Mouse (Mus musculus): ENCODE results near the gene Nme7. TPM values are rescaled to one million over a fixed set of nuclear protein-coding genes. Genes with fewer than 3 reads are reported as not detected.

Nme7 gene
- polyA plus RNA-seq, 1 experiment from 2014 or later = 43.7 TPM

DNA sequence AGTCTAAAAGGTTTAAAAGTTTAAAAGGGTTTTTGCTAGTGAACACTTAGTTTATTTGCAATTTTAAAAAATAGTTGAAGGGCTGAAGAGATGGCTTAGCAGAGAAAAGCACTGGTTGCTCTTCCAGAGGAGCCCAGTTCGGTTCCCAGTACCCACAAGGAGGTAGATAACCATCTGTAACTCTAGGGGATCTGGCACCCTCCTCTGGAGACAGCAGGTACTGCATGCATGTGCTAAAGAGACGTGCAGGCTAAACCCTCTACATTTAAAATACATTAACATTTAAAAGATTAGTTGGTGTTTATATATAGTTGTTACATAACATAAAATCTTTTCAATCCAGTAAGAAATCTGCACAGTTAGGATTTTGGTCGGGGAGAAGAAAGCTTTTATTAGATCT is 38.2 kb downstream of the Nme7 start:
- ATAC-seq (ENCODE audit: insufficient number of reproducible peaks, low FRiP score, low TSS enrichment, low read depth) = no peak

DNA sequence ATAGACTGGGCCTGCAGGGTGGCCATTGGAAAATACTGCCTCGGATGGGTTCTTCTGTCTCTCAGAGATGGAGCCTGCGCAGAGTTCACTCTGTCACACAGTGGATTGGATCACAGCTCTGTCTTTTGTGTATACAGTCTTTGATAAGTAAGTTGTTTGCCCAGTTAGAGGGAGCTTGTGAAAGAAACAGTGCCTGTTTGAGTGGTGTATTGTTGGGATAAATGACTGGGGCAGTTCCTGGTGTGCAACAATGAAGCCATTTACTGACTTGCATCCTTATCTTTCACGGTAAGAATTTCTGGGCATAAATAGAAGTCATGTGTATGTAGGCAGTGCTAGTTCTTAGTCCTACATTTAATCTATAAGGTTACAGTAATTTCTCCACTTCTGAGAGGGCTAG is 49.5 kb downstream of the Nme7 start:
- no peak for ATAC-seq (ENCODE audit: insufficient number of reproducible peaks, low FRiP score, low TSS enrichment, low read depth)

More for the DNA sequence above, 38.2 kb downstream of the Nme7 start:
- H3K9me3 ChIP-seq (replicated peaks) = no peaks in the 10 kb centered on the region
- H3K4me2 ChIP-seq (replicated peaks) = no peak overlapping the region
- H3K4me3 ChIP-seq (replicated peaks) = no peak overlapping the region
- WGBS = 82% methylated on average over 3 of the region's 3 CpGs
- H3K9ac ChIP-seq = no peak overlapping the region
- no peaks in the 10 kb centered on the region for H3K27me3 ChIP-seq
- H3K4me1 ChIP-seq = no peaks in the 10 kb centered on the region
- H3K27ac ChIP-seq (replicated peaks) = no peak overlapping the region
- peaks cover 17% of the 10 kb centered on the region for H3K36me3 ChIP-seq

DNA sequence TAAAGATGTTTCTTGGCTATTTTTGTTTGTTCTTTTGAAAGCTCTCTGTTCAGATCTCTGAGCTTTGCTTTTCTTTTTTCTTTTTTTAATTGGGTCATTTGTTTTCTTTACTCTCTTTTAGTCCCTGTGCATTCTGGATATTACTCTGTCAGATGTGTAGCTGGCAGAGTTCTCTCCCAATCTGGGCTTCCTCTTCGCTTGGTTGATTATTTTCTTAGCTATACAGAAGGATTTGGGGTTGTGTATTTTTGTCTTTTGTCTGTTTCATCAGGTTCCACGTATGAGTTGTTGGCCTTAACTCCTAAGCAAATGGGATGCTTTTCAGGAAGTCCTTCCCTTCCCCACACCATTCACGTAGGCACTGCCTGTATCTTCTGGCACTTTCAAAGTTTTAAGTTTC is 54.1 kb downstream of the Nme7 start:
- no peak overlapping the region for H3K4me3 ChIP-seq (replicated peaks)
- no peaks in the 10 kb centered on the region for H3K9me3 ChIP-seq (replicated peaks)
- H3K4me1 ChIP-seq = no peaks in the 10 kb centered on the region
- H3K27me3 ChIP-seq = no peaks in the 10 kb centered on the region
- no peaks in the 10 kb centered on the region for H3K36me3 ChIP-seq
- H3K4me2 ChIP-seq (replicated peaks) = no peak overlapping the region
- ATAC-seq (ENCODE audit: insufficient number of reproducible peaks, low FRiP score, low TSS enrichment, low read depth) = no peak
- H3K27ac ChIP-seq (replicated peaks) = no peak overlapping the region
- 56% methylated on average over 3 of the region's 3 CpGs for WGBS
- no peak overlapping the region for H3K9ac ChIP-seq

More for the DNA sequence above, 49.5 kb downstream of the Nme7 start:
- Histone ChIP-seq H3K36me3 (0 out of 2 replicates have a peak, but pooled peaks cover 5% of the 10 kb centered on the region), H3K4me2 (replicated peaks) (no peak overlapping the region), H3K9ac (no peak overlapping the region), H3K4me1 (no peaks in the 10 kb centered on the region), H3K9me3 (replicated peaks) (no peaks in the 10 kb centered on the region), H3K4me3 (replicated peaks) (no peak overlapping the region), H3K27ac (replicated peaks) (no peak overlapping the region), H3K27me3 (no peaks in the 10 kb centered on the region)
- WGBS = 51% methylated on average over 3 of the region's 3 CpGs

DNA sequence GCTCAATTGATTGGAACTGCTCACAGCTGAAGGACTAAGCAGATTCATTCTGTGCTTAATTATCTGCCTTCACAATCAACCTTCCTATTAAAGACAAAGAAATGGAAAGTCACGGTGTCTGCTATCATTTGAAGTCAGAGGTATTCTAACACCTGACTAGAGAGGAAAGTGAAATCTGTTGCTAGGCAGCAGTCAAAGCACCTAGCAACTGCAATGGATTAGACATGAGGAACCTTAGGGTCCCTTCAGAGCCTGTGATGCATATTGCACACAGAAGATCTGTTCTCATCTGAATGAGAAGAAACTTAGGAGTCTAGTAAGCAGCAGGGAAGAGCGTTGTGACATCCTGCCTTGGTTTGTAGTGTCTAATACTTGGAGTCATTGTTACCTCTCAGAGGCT is 58.1 kb downstream of the Nme7 start:
- Histone ChIP-seq H3K36me3 (no peaks in the 10 kb centered on the region), H3K4me3 (replicated peaks) (no peak overlapping the region)
- 83% methylated on average over 2 of the region's 2 CpGs for WGBS

DNA sequence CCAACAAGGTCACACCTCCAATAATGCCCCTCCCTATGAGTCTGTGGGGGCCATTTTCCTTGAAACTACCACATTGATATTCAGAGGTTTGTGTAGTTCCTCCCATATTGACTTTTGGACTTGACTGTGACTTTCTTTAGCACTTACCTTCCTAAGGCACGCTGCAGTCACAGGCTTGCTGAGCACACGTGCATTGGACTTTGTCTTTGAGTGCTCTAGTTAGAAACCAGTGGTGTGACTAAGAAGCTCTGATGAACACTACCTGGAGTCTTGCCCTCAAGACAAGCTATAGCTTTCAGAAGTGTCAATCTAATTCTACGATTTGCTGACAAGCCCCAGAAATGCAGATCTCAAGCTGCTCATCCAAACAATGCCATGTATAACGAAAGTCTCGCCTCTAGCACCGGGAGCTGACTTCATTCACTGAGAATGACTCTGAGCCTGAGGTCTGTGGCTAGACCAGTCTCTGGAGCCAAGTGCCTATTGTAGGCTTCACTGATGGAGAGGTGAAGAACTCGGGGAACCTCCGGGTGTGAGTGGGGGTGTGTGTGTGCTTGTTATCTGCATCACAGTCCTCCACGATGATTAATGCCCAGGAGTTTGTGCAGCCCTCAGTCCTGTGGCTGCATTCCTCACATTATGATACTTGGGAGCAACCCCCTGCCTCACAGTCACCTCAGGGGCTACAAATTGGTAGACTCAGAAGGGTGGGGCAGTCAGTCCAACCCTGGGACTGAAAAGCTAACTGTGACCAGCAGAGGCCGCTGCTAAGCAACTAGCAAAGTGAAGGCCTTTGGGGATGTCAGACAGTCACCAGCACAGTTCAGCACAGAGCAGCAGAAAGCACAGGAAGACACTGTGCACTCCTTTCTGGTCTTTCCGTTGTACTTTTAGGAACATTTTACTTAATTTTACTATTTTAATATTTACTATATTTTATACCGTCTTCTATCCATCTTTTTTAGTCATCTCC is 62.5 kb downstream of the Nme7 start:
- Histone ChIP-seq H3K27ac (replicated peaks) (no peak overlapping the region), H3K4me1 (no peaks in the 10 kb centered on the region), H3K27me3 (no peaks in the 10 kb centered on the region), H3K9ac (no peak overlapping the region), H3K4me3 (replicated peaks) (no peak overlapping the region), H3K36me3 (no peaks in the 10 kb centered on the region), H3K9me3 (replicated peaks) (no peaks in the 10 kb centered on the region), H3K4me2 (replicated peaks) (no peak overlapping the region)
- ATAC-seq (ENCODE audit: insufficient number of reproducible peaks, low FRiP score, low TSS enrichment, low read depth) = peak; percentile 77; the same call in 1 of the 2 replicates
- WGBS = 75% methylated on average over 12 of the region's 12 CpGs

More for the DNA sequence above, 58.1 kb downstream of the Nme7 start:
- Histone ChIP-seq H3K9ac (no peak overlapping the region), H3K4me1 (no peaks in the 10 kb centered on the region), H3K27ac (replicated peaks) (no peak overlapping the region), H3K4me2 (replicated peaks) (no peak overlapping the region), H3K9me3 (replicated peaks) (no peaks in the 10 kb centered on the region), H3K27me3 (no peaks in the 10 kb centered on the region)
- ATAC-seq (ENCODE audit: insufficient number of reproducible peaks, low FRiP score, low TSS enrichment, low read depth) = no peak

DNA sequence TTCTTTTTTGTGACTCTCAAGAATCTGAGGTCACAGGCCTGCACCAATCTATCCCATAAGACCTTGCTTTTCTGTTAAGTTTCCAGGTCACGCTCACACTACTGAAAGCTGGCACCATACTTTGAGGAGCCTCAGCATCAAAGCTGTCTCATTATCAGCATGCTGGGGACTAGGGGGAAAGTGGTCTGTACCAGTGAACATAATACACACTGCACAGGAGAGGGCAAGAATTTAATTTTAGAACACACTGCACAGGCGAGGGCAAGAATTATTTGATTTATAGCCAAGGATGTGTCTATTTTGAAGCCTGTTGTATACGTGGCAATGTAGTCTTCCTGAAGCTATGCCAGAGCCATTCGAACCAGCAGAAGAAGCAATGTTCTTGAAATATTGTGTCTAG is 64.2 kb downstream of the Nme7 start:
- Histone ChIP-seq H3K4me2 (replicated peaks) (no peak overlapping the region), H3K4me3 (replicated peaks) (no peak overlapping the region), H3K4me1 (no peaks in the 10 kb centered on the region), H3K27me3 (no peaks in the 10 kb centered on the region), H3K9ac (no peak overlapping the region), H3K27ac (replicated peaks) (no peak overlapping the region), H3K9me3 (replicated peaks) (no peaks in the 10 kb centered on the region), H3K36me3 (no peaks in the 10 kb centered on the region)
- no peak for ATAC-seq (ENCODE audit: insufficient number of reproducible peaks, low FRiP score, low TSS enrichment, low read depth)
- 77% methylated on average over 4 of the region's 4 CpGs for WGBS

DNA sequence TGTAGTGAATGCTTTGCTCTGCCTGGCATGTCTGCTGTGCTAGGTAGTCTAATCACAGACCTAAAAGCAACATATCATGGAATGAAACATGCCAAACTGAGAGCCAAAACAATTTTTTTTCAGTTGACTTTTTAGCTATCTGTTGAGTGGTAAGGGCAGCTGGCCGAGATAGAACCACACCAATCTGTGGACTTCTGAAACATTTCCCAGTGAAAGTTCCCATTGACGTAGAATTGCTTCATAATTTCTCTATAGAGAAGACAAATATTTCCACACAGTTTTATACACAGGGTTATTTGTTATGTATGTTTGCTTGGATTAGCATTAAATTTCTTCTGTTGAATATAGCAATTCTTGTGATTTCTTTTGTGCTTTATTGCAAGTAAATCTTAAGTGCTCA is 65.9 kb downstream of the Nme7 start:
- no peak overlapping the region for H3K9ac ChIP-seq
- no peaks in the 10 kb centered on the region for H3K27me3 ChIP-seq
- H3K36me3 ChIP-seq = no peaks in the 10 kb centered on the region
- no peaks in the 10 kb centered on the region for H3K4me1 ChIP-seq
- no peak overlapping the region for H3K27ac ChIP-seq (replicated peaks)
- H3K9me3 ChIP-seq (replicated peaks) = no peaks in the 10 kb centered on the region
- ATAC-seq (ENCODE audit: insufficient number of reproducible peaks, low FRiP score, low TSS enrichment, low read depth) = no peak
- 88% methylated on average over 2 of the region's 2 CpGs for WGBS
- H3K4me2 ChIP-seq (replicated peaks) = no peak overlapping the region
- H3K4me3 ChIP-seq (replicated peaks) = no peak overlapping the region

DNA sequence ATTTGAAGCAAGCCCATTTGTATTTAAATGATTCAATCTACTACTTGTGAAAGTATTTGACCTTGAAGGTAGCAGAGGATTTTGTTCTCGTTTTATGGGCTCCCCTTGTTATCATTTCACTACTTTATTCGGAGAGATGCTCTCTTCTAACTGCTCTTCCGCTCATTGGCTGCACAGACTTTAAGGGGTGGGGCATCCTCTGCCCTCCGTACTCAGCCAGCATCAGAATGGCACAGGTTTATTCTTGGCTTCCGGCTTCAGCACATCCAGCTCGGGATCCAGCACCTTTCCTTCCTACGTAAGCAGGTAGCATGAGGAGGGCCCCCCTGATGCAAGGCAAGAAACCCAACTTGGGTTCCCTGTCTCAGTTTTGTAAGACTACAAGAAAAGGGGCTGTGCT is 69.1 kb downstream of the Nme7 start:
- Histone ChIP-seq H3K9ac (no peak overlapping the region), H3K27me3 (no peaks in the 10 kb centered on the region), H3K27ac (replicated peaks) (no peak overlapping the region), H3K9me3 (replicated peaks) (no peaks in the 10 kb centered on the region), H3K4me2 (replicated peaks) (no peak overlapping the region), H3K36me3 (no peaks in the 10 kb centered on the region), H3K4me1 (no peaks in the 10 kb centered on the region), H3K4me3 (replicated peaks) (no peak overlapping the region)
- no peak for ATAC-seq (ENCODE audit: insufficient number of reproducible peaks, low FRiP score, low TSS enrichment, low read depth)
- 89% methylated on average over 7 of the region's 7 CpGs for WGBS

DNA sequence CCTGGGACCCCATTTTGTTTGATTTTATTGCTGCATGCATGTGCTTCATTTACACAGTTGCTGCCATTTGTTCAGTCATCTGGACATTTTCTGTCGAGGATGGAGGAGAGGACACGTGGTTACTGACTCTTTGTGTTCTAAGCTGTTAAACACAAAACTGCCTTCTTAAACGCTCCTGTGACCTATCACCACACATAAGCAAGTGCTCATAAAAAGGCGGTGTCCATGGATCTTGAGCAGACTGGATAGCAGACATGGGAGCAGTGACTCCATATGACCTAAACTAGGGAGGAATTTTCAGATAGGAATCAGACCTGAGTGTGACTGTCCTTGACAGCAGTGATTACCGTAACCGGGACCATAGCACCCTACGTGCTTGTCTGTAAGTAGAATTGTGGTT is 70.1 kb downstream of the Nme7 start:
- no peaks in the 10 kb centered on the region for H3K36me3 ChIP-seq
- no peaks in the 10 kb centered on the region for H3K27me3 ChIP-seq
- no peak for ATAC-seq (ENCODE audit: insufficient number of reproducible peaks, low FRiP score, low TSS enrichment, low read depth)
- 89% methylated on average over 7 of the region's 7 CpGs for WGBS
- no peaks in the 10 kb centered on the region for H3K4me1 ChIP-seq
- H3K27ac ChIP-seq (replicated peaks) = no peak overlapping the region
- H3K9me3 ChIP-seq (replicated peaks) = no peaks in the 10 kb centered on the region
- no peak overlapping the region for H3K4me3 ChIP-seq (replicated peaks)
- no peak overlapping the region for H3K4me2 ChIP-seq (replicated peaks)
- H3K9ac ChIP-seq = no peak overlapping the region

DNA sequence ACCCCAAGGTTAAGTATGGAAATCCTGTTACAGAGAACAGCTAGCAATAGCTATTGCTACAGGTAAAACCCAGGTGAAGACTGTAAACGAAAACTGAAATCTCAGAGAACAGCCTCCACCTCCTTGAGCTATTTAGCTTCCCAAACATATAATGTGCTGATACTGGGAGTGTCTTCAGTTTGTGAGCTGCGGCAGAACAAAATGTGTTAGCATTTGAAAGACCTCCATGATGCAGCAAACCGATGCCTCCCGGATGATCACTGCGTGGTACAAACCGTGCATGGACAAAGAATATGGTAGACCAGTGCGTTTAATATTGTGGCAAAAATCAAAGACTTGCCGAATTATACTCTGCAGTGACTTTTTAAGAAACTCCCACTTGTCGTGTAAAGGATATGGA is 71.7 kb downstream of the Nme7 start:
- H3K36me3 ChIP-seq = no peaks in the 10 kb centered on the region
- no peak for ATAC-seq (ENCODE audit: insufficient number of reproducible peaks, low FRiP score, low TSS enrichment, low read depth)
- H3K9me3 ChIP-seq (replicated peaks) = no peaks in the 10 kb centered on the region
- H3K27me3 ChIP-seq = no peaks in the 10 kb centered on the region
- no peak overlapping the region for H3K4me2 ChIP-seq (replicated peaks)
- H3K4me1 ChIP-seq = no peaks in the 10 kb centered on the region
- no peak overlapping the region for H3K27ac ChIP-seq (replicated peaks)
- 92% methylated on average over 9 of the region's 9 CpGs for WGBS
- no peak overlapping the region for H3K4me3 ChIP-seq (replicated peaks)
- no peak overlapping the region for H3K9ac ChIP-seq

DNA sequence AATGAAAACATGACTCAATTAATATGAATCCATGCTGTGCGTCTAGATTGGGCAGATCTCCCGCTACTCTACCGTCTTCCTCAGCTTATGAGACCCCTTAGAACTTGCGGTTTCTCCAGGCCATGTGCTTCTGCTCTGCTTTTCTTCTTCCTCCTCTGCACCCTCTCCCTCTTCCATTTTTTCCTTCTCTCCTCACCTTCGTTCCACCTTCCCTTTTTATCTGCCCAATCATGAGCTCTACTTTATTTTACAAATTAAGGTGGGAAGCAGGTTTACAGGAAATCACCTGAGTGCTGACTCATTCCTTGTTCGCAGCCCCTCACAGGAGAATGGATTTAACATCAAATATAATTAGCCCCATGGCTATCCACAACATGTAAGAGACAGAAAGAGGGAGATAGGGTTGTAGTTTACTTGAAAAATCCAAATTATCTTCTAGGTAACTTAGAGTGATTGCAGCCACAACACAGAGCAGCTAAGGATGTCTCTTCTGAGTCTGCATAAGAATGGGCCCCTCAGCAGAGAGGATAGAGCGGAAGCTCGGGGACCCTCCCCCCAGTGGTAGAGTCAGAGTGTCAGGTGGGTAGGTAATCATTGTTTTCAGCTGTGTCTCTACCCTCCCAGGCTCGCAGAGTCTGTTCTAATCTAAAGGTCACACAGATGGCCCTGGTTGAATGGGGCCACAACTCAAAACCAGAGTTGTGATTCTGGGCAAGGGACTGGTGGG is 73.0 kb downstream of the Nme7 start:
- ATAC-seq (ENCODE audit: insufficient number of reproducible peaks, low FRiP score, low TSS enrichment, low read depth) = no peak
- Histone ChIP-seq H3K27ac (replicated peaks) (no peak overlapping the region), H3K27me3 (no peaks in the 10 kb centered on the region), H3K9me3 (replicated peaks) (no peaks in the 10 kb centered on the region), H3K4me1 (no peaks in the 10 kb centered on the region), H3K4me2 (replicated peaks) (no peak overlapping the region), H3K9ac (no peak overlapping the region), H3K4me3 (replicated peaks) (no peak overlapping the region), H3K36me3 (no peaks in the 10 kb centered on the region)
- WGBS = 76% methylated on average over 9 of the region's 9 CpGs
